Mouse (Mus musculus) hindbrain, embryonic 14.5 days (tissue): Measurements from ENCODE around the gene Ltv1. TPM values are rescaled to one million over a fixed set of nuclear protein-coding genes. Genes with fewer than 3 reads are reported as not detected.

Experiments
- ATAC-seq: fragments of 200-750 bp; cut with Nextera tagmentation; 2 replicates; pipeline ENCODE4 v1.8.0; 2017; ENCODE audit warnings: moderate number of reproducible peaks, mild to moderate bottlenecking, moderate TSS enrichment, moderate library complexity; ENCODE audit not compliant: low FRiP score
- DNase-seq: peaks from one replicate; pipeline ENCODE4 v3.0.0-alpha.2; 2015; ENCODE audit warnings: low spot score
- H3K27ac ChIP-seq: fragments of 300-500 bp; sonication (generic); 2 replicates; pipeline ENCODE4 v1.5.1; 2014; ENCODE audit warnings: mild to moderate bottlenecking, moderate library complexity
- H3K27me3 ChIP-seq: fragments of 300-500 bp; sonication (generic); 2 replicates; pipeline ENCODE4 v1.6.1; 2014; ENCODE audit warnings: mild to moderate bottlenecking, low read length, mixed read lengths; ENCODE audit not compliant: control insufficient read depth, insufficient read depth
- H3K36me3 ChIP-seq: fragments of 300-500 bp; sonication (generic); replicated peaks from 2 replicates; pipeline ENCODE4 v1.6.1; 2014; ENCODE audit not compliant: control insufficient read depth, insufficient read depth
- H3K4me1 ChIP-seq: fragments of 300-500 bp; sonication (generic); replicated peaks from 2 replicates; pipeline ENCODE4 v1.6.1; 2014; ENCODE audit warnings: antibody characterized with exemption, low read length, mixed read lengths; ENCODE audit not compliant: control insufficient read depth, insufficient read depth
- H3K4me2 ChIP-seq: fragments of 300-500 bp; sonication (generic); replicated peaks from 2 replicates; pipeline ENCODE4 v1.6.1; 2014; ENCODE audit warnings: mild to moderate bottlenecking, moderate library complexity
- H3K4me3 ChIP-seq: fragments of 300-500 bp; sonication (generic); replicated peaks from 2 replicates; pipeline ENCODE4 v1.5.1; 2014; ENCODE audit warnings: mild to moderate bottlenecking, low read length
- H3K9ac ChIP-seq: fragments of 300-500 bp; sonication (generic); 2 replicates; pipeline ENCODE4 v1.6.1; 2014
- H3K9me3 ChIP-seq: fragments of 300-500 bp; sonication (generic); 2 replicates; pipeline ENCODE4 v1.6.1; 2016; ENCODE audit warnings: low read length; ENCODE audit not compliant: control insufficient read depth
- WGBS: fragments of 180-500 bp; shearing (Covaris S2); extraction: QIAGEN DNeasy Blood & Tissue Kit; methylation state at CpG from one replicate; pipeline ENCODE4 v1.1.7; 2014; 5-methylcytosine and 5-hydroxymethylcytosine counted together
- polyA plus RNA-seq: library from polyadenylated mRNA; unstranded; fragments of >200 nt; fragmentation: Nextera tagmentation; extraction: Ambion mirVana; gene quantifications from 2 replicates; pipeline ENCODE4 v1.2.1, GENCODE M21; 2014

Ltv1 gene
- polyA plus RNA-seq, 1 experiment from 2014 or later = 30.5 TPM

- Histone ChIP-seq H3K36me3 (no peaks in the 10 kb centered on the region), H3K9me3 (no peaks in the 10 kb centered on the region; the same call in 1 of the 2 replicates), H3K4me1 (no peaks in the 10 kb centered on the region), H3K4me3 (no peak overlapping the region), H3K27ac (no peak overlapping the region), H3K27me3 (no peaks in the 10 kb centered on the region), H3K4me2 (no peak overlapping the region), H3K9ac (no peak overlapping the region)
- DNase-seq = no peak
- WGBS = 90% methylated on average over 4 of the region's 4 CpGs
- ATAC-seq = no peak
Observed at GRCm38 (mm10) chr10:13152811-13153364, 40.1 kb downstream of the Ltv1 start.

DNA sequence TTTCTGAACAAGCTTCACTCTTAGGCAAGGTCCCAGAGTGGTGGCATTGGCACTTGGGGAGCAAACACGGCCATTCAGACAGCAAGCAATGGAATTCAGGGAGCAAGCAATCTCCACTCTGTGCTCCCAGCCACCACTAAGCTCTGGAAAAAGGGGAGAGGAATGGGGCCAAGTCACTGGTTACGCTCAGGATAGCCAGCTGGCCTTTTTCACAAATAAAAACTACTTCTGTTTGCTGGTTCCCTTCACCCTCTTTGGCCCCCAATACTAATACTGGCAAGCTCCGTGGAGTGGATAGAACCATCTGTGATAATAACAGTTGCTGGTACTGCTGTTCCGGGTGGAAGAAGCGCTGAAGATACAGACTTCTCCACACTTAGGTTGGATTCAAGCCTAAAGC, 41.6 kb downstream of the Ltv1 start:
- H3K4me2 ChIP-seq = no peak overlapping the region
- 86% methylated on average over 5 of the region's 5 CpGs for WGBS
- no peak overlapping the region for H3K27ac ChIP-seq
- no peaks in the 10 kb centered on the region for H3K9me3 ChIP-seq
- no peak overlapping the region for H3K9ac ChIP-seq
- ATAC-seq = no peak
- H3K4me3 ChIP-seq = no peak overlapping the region
- DNase-seq = no peak
- no peaks in the 10 kb centered on the region for H3K36me3 ChIP-seq
- no peaks in the 10 kb centered on the region for H3K4me1 ChIP-seq
- no peaks in the 10 kb centered on the region for H3K27me3 ChIP-seq

DNA sequence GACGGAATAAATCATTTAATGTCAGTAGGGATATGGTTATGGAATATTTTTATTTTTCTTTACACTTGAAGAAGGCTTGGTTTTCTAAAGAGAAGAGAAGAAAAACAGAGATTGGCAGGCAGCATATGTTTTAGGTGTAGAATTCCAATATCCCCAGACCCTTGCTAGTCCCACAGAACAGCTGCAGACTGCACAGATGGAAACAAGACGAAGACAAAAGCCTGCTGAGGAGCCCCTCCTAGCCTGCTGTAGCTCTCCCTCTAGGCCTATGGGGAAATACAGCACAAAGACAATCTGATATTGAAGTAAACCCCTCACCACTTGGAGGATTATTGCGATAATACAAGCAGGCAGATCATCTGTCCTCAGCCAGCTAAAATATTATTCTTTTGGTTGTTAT, 42.5 kb downstream of the Ltv1 start:
- Histone ChIP-seq H3K4me3 (no peak overlapping the region), H3K4me2 (no peak overlapping the region), H3K9ac (no peak overlapping the region), H3K27me3 (no peaks in the 10 kb centered on the region), H3K27ac (no peak overlapping the region), H3K36me3 (no peaks in the 10 kb centered on the region), H3K4me1 (no peaks in the 10 kb centered on the region), H3K9me3 (no peaks in the 10 kb centered on the region)
- ATAC-seq (no peak), DNase-seq (peak; percentile 28)
- 57% methylated on average over 3 of the region's 3 CpGs for WGBS

DNA sequence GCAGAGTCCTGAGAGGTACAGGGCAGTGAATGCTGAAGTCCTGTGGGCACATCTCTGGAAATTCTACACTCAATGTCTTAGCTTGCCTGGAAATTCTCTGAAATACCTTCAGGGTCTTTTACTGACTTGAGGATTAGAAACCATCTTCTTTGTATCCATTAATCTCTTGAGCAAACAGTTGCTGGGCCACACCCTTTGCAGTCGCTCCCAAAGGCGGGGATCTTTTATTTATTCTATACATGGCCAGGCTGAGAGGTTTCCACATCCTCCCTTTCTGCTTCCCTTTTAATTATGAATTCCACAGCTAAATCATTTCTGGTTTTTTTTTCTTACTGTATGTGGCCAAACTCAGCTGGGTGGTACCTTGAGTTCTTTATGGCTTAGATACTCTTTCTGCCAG, 52.5 kb downstream of the Ltv1 start:
- H3K27ac ChIP-seq = no peak overlapping the region
- H3K4me1 ChIP-seq = no peaks in the 10 kb centered on the region
- H3K4me3 ChIP-seq = no peak overlapping the region
- no peaks in the 10 kb centered on the region for H3K27me3 ChIP-seq
- WGBS = 84% methylated on average over 2 of the region's 2 CpGs
- H3K4me2 ChIP-seq = no peak overlapping the region
- DNase-seq = no peak
- no peaks in the 10 kb centered on the region for H3K36me3 ChIP-seq
- H3K9me3 ChIP-seq = no peaks in the 10 kb centered on the region
- no peak for ATAC-seq
- no peak overlapping the region for H3K9ac ChIP-seq

DNA sequence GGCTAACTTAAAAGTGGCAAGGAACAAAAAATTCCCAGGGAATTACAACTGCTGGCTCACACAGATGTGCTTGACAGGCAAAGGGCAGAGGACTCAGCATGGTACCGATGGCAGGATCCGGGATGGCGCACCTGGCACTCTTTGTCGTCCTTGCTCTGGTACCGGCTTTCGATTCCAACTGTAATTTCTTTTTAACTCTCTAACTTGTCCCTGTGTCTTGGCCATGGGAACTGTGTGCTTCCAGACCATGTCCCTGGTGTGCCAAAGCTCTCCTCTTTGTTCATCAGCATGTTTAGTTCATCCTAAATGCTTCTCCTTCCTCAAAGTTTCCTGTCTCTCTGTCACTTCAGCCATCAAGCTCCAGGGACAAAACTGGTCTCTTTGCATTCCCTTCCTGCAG, 55.1 kb downstream of the Ltv1 start:
- no peak overlapping the region for H3K9ac ChIP-seq
- DNase-seq (no peak), ATAC-seq (no peak)
- H3K4me1 ChIP-seq = no peaks in the 10 kb centered on the region
- no peak overlapping the region for H3K27ac ChIP-seq
- H3K36me3 ChIP-seq = no peaks in the 10 kb centered on the region
- no peak overlapping the region for H3K4me2 ChIP-seq
- 86% methylated on average over 6 of the region's 6 CpGs for WGBS
- no peak overlapping the region for H3K4me3 ChIP-seq
- H3K9me3 ChIP-seq = no peaks in the 10 kb centered on the region
- no peaks in the 10 kb centered on the region for H3K27me3 ChIP-seq

DNA sequence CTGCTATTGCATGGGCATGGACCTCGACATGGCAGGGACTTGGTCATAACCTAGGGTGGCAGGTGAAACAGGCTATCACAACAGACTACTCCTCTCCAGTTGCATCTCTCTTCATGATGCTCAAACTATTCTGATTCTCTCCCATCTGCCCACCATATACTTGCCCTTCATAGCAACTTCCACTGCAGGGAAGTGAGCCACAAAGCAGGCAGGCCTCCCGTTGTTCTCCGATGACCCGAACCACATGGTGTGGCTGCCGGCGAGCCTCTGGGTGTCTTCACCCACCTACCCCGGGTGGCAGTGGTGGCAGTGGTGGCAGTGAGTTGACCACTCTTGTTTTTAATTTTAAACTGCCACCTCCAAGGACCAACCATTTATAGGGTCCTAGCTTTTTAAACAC, 57.2 kb downstream of the Ltv1 start:
- Histone ChIP-seq H3K4me2 (no peak overlapping the region), H3K4me3 (no peak overlapping the region), H3K27ac (no peak overlapping the region), H3K9ac (no peak overlapping the region), H3K27me3 (no peaks in the 10 kb centered on the region), H3K36me3 (no peaks in the 10 kb centered on the region), H3K9me3 (no peaks in the 10 kb centered on the region), H3K4me1 (no peaks in the 10 kb centered on the region)
- DNase-seq (no peak), ATAC-seq (no peak)
- WGBS = 96% methylated on average over 7 of the region's 7 CpGs

DNA sequence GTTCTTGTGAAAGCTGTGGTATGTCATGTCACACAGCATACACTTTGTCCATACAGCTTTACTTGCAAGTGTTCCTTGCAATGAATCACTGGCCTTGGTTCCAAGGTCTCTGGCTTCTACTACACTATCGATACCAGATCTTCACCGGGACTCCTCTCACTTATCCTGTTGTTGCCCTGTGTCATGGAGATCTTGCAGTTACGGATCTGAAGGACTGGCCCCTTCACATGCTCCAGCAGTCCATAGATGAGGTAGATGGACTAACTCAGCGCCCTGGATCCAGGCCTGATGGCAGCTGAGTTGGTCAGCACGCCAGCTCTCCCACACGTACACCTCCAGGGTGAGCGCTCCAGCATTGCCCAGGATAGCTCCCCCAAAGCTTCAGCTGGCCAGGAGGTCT, 57.7 kb downstream of the Ltv1 start:
- Histone ChIP-seq H3K27me3 (no peaks in the 10 kb centered on the region), H3K9ac (no peak overlapping the region), H3K36me3 (no peaks in the 10 kb centered on the region), H3K27ac (no peak overlapping the region), H3K4me1 (no peaks in the 10 kb centered on the region), H3K4me3 (no peak overlapping the region), H3K9me3 (no peaks in the 10 kb centered on the region), H3K4me2 (no peak overlapping the region)
- DNase-seq = no peak
- no peak for ATAC-seq
- 95% methylated on average over 7 of the region's 7 CpGs for WGBS

GRCm38 (mm10) chr10:13133850-13134249, 59.1 kb downstream of the Ltv1 start:
- Histone ChIP-seq H3K9me3 (no peaks in the 10 kb centered on the region), H3K27ac (no peak overlapping the region), H3K4me1 (no peaks in the 10 kb centered on the region), H3K9ac (no peak overlapping the region), H3K27me3 (no peaks in the 10 kb centered on the region), H3K4me2 (no peak overlapping the region), H3K36me3 (no peaks in the 10 kb centered on the region), H3K4me3 (no peak overlapping the region)
- no peak for DNase-seq
- WGBS = 83% methylated on average over 4 of the region's 4 CpGs
- no peak for ATAC-seq
